Mouse (Mus musculus) stomach, embryonic 14.5 days (tissue): ENCODE data around the gene Aifm2. TPM values are rescaled to one million over a fixed set of nuclear protein-coding genes. Genes with fewer than 3 reads are reported as not detected.

Experiments used
- ATAC-seq: fragments of 200-750 bp; cut with Nextera tagmentation; 2 replicates; pipeline ENCODE4 v1.8.0; 2017; ENCODE audit warnings: low read depth, moderate TSS enrichment; ENCODE audit not compliant: insufficient number of reproducible peaks, insufficient read depth, low FRiP score
- H3K27ac ChIP-seq: fragments of 300-500 bp; sonication (generic); 2 replicates; pipeline ENCODE4 v1.5.1; 2014; ENCODE audit warnings: mild to moderate bottlenecking, low read length, moderate library complexity, mixed read lengths
- H3K27me3 ChIP-seq: fragments of 300-500 bp; sonication (generic); 2 replicates; pipeline ENCODE4 v1.6.1; 2014; ENCODE audit warnings: low read length, control low read depth, mixed read lengths; ENCODE audit not compliant: control insufficient read depth, insufficient read depth
- H3K36me3 ChIP-seq: fragments of 300-500 bp; sonication (generic); 2 replicates; pipeline ENCODE4 v1.6.1; 2014; ENCODE audit warnings: mild to moderate bottlenecking, control low read depth, low read length, moderate library complexity, mixed read lengths; ENCODE audit not compliant: control insufficient read depth, insufficient read depth
- H3K4me1 ChIP-seq: fragments of 300-500 bp; sonication (generic); 2 replicates; pipeline ENCODE4 v1.6.1; 2014; ENCODE audit warnings: low read length, control low read depth, mixed read lengths; ENCODE audit not compliant: control insufficient read depth, insufficient read depth
- H3K4me2 ChIP-seq: fragments of 300-500 bp; sonication (generic); replicated peaks from 2 replicates; pipeline ENCODE4 v1.6.1; 2014; ENCODE audit warnings: low read depth, low read length, control low read depth
- H3K4me3 ChIP-seq: fragments of 300-500 bp; sonication (generic); 2 replicates; pipeline ENCODE4 v1.5.1; 2014; ENCODE audit warnings: low read depth, low read length, control low read depth
- H3K9ac ChIP-seq: fragments of 300-500 bp; sonication (generic); replicated peaks from 2 replicates; pipeline ENCODE4 v1.6.1; 2014; ENCODE audit warnings: low read depth, mild to moderate bottlenecking, control low read depth, low read length, moderate library complexity, mixed read lengths
- H3K9me3 ChIP-seq: fragments of 300-500 bp; sonication (generic); 2 replicates; pipeline ENCODE4 v1.6.1; 2016; ENCODE audit warnings: low read depth, low read length, control low read depth; ENCODE audit not compliant: control insufficient read depth
- WGBS: fragments of 180-500 bp; shearing (Covaris S2); extraction: QIAGEN DNeasy Blood & Tissue Kit; methylation state at CpG from one replicate; pipeline ENCODE4 v1.1.7; 2014; 5-methylcytosine and 5-hydroxymethylcytosine counted together
- polyA plus RNA-seq: library from polyadenylated mRNA; unstranded; fragments of >200 nt; fragmentation: Nextera tagmentation; extraction: Ambion mirVana; gene quantifications from 2 replicates; pipeline ENCODE4 v1.2.1, GENCODE M21; 2014

Gene Aifm2
- 16.5 and 17.2 TPM in 2 replicates for polyA plus RNA-seq

- H3K27ac ChIP-seq = 0 out of 2 replicates have a peak within 1 kb of the TSS, but pooled peaks have one; percentile 23
- no peaks in the 10 kb centered on the region for H3K36me3 ChIP-seq
- H3K9ac ChIP-seq = peak within 1 kb of the TSS; percentile 30; the same call in 1 of the 2 replicates
- peak within 1 kb of the TSS; percentile 89 for H3K4me2 ChIP-seq
- peak; percentile 93 for ATAC-seq
- H3K27me3 ChIP-seq = no peaks in the 10 kb centered on the region
- H3K4me1 ChIP-seq = peaks cover 10% of the 10 kb centered on the region
- no peaks in the 10 kb centered on the region for H3K9me3 ChIP-seq
- 11% methylated on average over 35 of the region's 36 CpGs for WGBS
- peak within 1 kb of the TSS; percentile 53 for H3K4me3 ChIP-seq
Measured at GRCm38 (mm10) chr10:61714771-61715461, at the start of gene Aifm2. Gene Aifm2, plus strand, starts transcription at chr10:61715263.

DNA sequence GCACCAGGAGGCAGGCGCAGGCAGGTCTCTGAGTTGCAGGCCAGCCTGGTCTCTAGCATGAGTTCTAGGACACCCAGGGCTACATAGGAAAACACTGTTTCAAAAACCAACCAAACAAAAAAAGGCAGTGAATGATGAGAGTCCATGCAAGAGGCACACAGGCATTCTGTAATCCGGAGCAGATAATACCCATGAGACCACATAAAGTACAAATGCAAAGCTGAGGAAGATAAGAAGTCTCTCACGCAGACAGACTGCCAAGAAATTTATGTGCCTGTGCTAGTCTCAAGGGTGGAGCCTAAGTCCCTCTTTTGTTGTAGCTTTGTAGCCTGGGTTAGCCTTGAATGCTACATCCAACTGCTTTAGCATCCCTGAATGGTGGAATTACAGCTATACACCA is 49.4 kb upstream of the Aifm2 start:
- Histone ChIP-seq H3K9ac (no peak overlapping the region), H3K9me3 (no peaks in the 10 kb centered on the region), H3K4me3 (no peak overlapping the region), H3K36me3 (peaks cover 54% of the 10 kb centered on the region), H3K27me3 (no peaks in the 10 kb centered on the region), H3K4me2 (no peak overlapping the region), H3K27ac (no peak overlapping the region), H3K4me1 (no peaks in the 10 kb centered on the region)
- 92% methylated on average over 3 of the region's 3 CpGs for WGBS
- no peak for ATAC-seq

- Histone ChIP-seq H3K27me3 (no peaks in the 10 kb centered on the region), H3K36me3 (peaks cover 57% of the 10 kb centered on the region), H3K9ac (no peak overlapping the region), H3K4me2 (no peak overlapping the region), H3K4me3 (no peak overlapping the region), H3K4me1 (no peaks in the 10 kb centered on the region), H3K9me3 (no peaks in the 10 kb centered on the region), H3K27ac (no peak overlapping the region)
- ATAC-seq = no peak
- 85% methylated on average over 7 of the region's 7 CpGs for WGBS
Measured at GRCm38 (mm10) chr10:61669289-61669688, 45.8 kb upstream of the Aifm2 start.

GRCm38 (mm10) chr10:61669896-61670295 is 45.2 kb upstream of the Aifm2 start:
- 0 out of 2 replicates have a peak, but pooled peaks have one; percentile 28 for ATAC-seq
- Histone ChIP-seq H3K36me3 (peaks cover 54% of the 10 kb centered on the region), H3K4me1 (no peaks in the 10 kb centered on the region), H3K9ac (no peak overlapping the region), H3K4me2 (no peak overlapping the region), H3K27ac (no peak overlapping the region), H3K4me3 (no peak overlapping the region), H3K27me3 (no peaks in the 10 kb centered on the region), H3K9me3 (no peaks in the 10 kb centered on the region)

GRCm38 (mm10) chr10:61670758-61671157 is 44.3 kb upstream of the Aifm2 start:
- Histone ChIP-seq H3K27ac (no peak overlapping the region), H3K4me1 (no peaks in the 10 kb centered on the region), H3K36me3 (peaks cover 56% of the 10 kb centered on the region), H3K4me3 (no peak overlapping the region), H3K27me3 (no peaks in the 10 kb centered on the region), H3K4me2 (no peak overlapping the region), H3K9ac (no peak overlapping the region), H3K9me3 (no peaks in the 10 kb centered on the region)
- 93% methylated on average over 3 of the region's 3 CpGs for WGBS
- no peak for ATAC-seq

GRCm38 (mm10) chr10:61675935-61676334 is 39.1 kb upstream of the Aifm2 start:
- no peak overlapping the region for H3K9ac ChIP-seq
- no peak for ATAC-seq
- 78% methylated on average over 3 of the region's 3 CpGs for WGBS
- H3K27me3 ChIP-seq = no peaks in the 10 kb centered on the region
- no peaks in the 10 kb centered on the region for H3K4me1 ChIP-seq
- H3K36me3 ChIP-seq = peaks cover 24% of the 10 kb centered on the region
- H3K4me3 ChIP-seq = no peak overlapping the region
- no peaks in the 10 kb centered on the region for H3K9me3 ChIP-seq
- H3K4me2 ChIP-seq = no peak overlapping the region
- no peak overlapping the region for H3K27ac ChIP-seq

GRCm38 (mm10) chr10:61679545-61679944 is 35.5 kb upstream of the Aifm2 start:
- Histone ChIP-seq H3K9ac (peak overlapping the region; percentile 59), H3K9me3 (no peaks in the 10 kb centered on the region), H3K27me3 (no peaks in the 10 kb centered on the region), H3K4me3 (peak overlapping the region; percentile 75), H3K4me2 (peak overlapping the region; percentile 67), H3K27ac (peak overlapping the region; percentile 68), H3K36me3 (peaks cover 13% of the 10 kb centered on the region; the same call in 1 of the 2 replicates), H3K4me1 (peaks cover 5% of the 10 kb centered on the region)
- WGBS = 34% methylated on average over 9 of the region's 9 CpGs
- 0 out of 2 replicates have a peak, but pooled peaks have one; percentile 2 for ATAC-seq

GRCm38 (mm10) chr10:61680015-61680913 is 34.8 kb upstream of the Aifm2 start, which contains the start of gene Sar1a:
Gene Sar1a, plus strand, starts transcription at chr10:61680299.
- under 1% methylated on average over 77 of the region's 84 CpGs for WGBS
- Histone ChIP-seq H3K9me3 (no peaks in the 10 kb centered on the region), H3K27me3 (no peaks in the 10 kb centered on the region), H3K9ac (peak within 1 kb of the TSS; percentile 73), H3K27ac (peak within 1 kb of the TSS; percentile 68), H3K4me2 (peak within 1 kb of the TSS; percentile 67), H3K4me1 (peaks cover 5% of the 10 kb centered on the region), H3K4me3 (peak within 1 kb of the TSS; percentile 75), H3K36me3 (peaks cover 14% of the 10 kb centered on the region; the same call in 1 of the 2 replicates)
- ATAC-seq = peak; percentile 100
